Mouse (Mus musculus): ENCODE measurements at regions not wholly inside any gene's neighbourhood (a gene's known extent, or its start where the extent isn't known, plus 50 kb on each side); places are given as distances from the start of the nearest gene placed in this dataset.

DNA sequence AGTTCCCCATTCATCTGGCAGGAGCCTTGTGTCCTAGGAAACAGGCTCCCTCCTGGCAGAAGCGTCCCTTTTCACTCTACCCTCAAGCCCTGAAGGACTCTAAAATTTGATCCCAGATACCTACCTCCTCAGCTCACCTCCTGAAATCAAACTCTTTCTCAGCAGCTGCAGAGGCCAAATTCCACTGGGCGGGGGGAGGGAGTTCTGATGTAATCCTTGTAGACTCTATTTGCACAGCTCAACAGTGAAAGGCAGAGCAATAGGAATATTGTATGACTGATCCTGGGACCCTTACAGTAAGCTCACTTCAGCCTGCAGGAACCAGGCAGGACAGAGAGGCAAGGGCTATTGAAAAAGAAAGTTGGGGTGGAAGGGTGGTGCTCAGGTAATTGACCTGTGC, 346.3 kb downstream of the Irx1 start:
- TF ChIP-seq CTCF (IDR thresholded peaks at IDR 0.05; ENCODE audit: low read depth, low read length), result no peak
- no peak for TF ChIP-seq GATA2 (IDR thresholded peaks at IDR 0.05; ENCODE audit: borderline replicate concordance, low read depth, low read length)

All from G1E (cell line).